Mouse (Mus musculus) ES-Bruce4 (cell line): ENCODE data around the gene Dnajc5.

ENCODE experiments used
- CTCF ChIP-seq: IDR thresholded peaks from one replicate; pipeline ENCODE4 v1.8.1; 2011; ENCODE audit warnings: low read depth, low read length
- EP300 ChIP-seq: IDR thresholded peaks from 2 replicates; pipeline ENCODE4 v1.6.1; 2011; ENCODE audit warnings: low read depth, low read length; ENCODE audit not compliant: insufficient read depth

GRCm38 (mm10) chr2:181496831-181497547, 23.3 kb upstream of the Dnajc5 start, which contains the start of gene Tpd52l2:
- TF ChIP-seq EP300 (peak; percentile 29; the same call in 1 of the 2 replicates), CTCF (no peak)
